Mouse (Mus musculus) CH12.LX (cell line): ENCODE results near the gene Creb3l2. TPM values are rescaled to one million over a fixed set of nuclear protein-coding genes. Genes with fewer than 3 reads are reported as not detected.

Source experiments
- DNase-seq: peaks from one replicate; pipeline ENCODE4 v3.0.0-alpha.2; 2013; ENCODE audit errors: extremely low read depth
- H3K27ac ChIP-seq: 2 replicates; pipeline ENCODE4 v1.5.1; 2012; ENCODE audit warnings: low read depth, mild to moderate bottlenecking, control low read depth, moderate library complexity; ENCODE audit not compliant: insufficient read depth
- H3K27me3 ChIP-seq: replicated peaks from 2 replicates; pipeline ENCODE3; 2012; ENCODE audit warnings: inconsistent platforms
- H3K36me3 ChIP-seq, 2 experiments: replicated peaks in 1 of 2; 2 replicates each; pipeline versions ENCODE3 to v1.6.1; 2012; ENCODE audit warnings: inconsistent platforms in 1 of 2, low read length in 1 of 2, mild to moderate bottlenecking in 1 of 2, mixed read lengths in 1 of 2, moderate library complexity in 1 of 2; ENCODE audit not compliant: control insufficient read depth in 1 of 2, insufficient read depth in 1 of 2
- H3K4me1 ChIP-seq, 2 experiments: 2 replicates each; pipeline ENCODE4 v1.6.1; 2012; ENCODE audit warnings: inconsistent platforms in 1 of 2, moderate library complexity in 1 of 2; ENCODE audit not compliant: insufficient read depth in 2 of 2, control insufficient read depth in 1 of 2
- H3K4me2 ChIP-seq: 2 replicates; pipeline ENCODE4 v1.6.1; 2012; ENCODE audit warnings: low read depth, mild to moderate bottlenecking, control low read depth; ENCODE audit not compliant: poor library complexity, insufficient read depth, severe bottlenecking
- H3K4me3 ChIP-seq, 3 experiments: fragments of 150-350 bp in 1 of 3; sonication (generic) in 1 of 3; replicated peaks in 1 of 3; 2 replicates each; pipeline versions ENCODE3 to v1.5.1; 2011 to 2012; ENCODE audit warnings: low read depth in 2 of 3, low read length in 2 of 3, mild to moderate bottlenecking in 2 of 3, moderate library complexity in 2 of 3, control low read depth in 1 of 3, improper control_type of control experiment in 1 of 3, inconsistent platforms in 1 of 3, mixed read lengths in 1 of 3; ENCODE audit not compliant: poor library complexity in 1 of 3
- H3K79me2 ChIP-seq: replicated peaks from 2 replicates; pipeline ENCODE4 v1.6.1; 2012; ENCODE audit warnings: mild to moderate bottlenecking, moderate library complexity; ENCODE audit not compliant: control insufficient read depth, poor library complexity, insufficient read depth, severe bottlenecking; ENCODE audit errors: extremely low read depth
- H3K9ac ChIP-seq: 2 replicates; pipeline ENCODE4 v1.6.1; 2012; ENCODE audit warnings: low read depth, mild to moderate bottlenecking, control low read depth, moderate library complexity; ENCODE audit not compliant: insufficient read depth
- H3K9me3 ChIP-seq: replicated peaks from 2 replicates; pipeline ENCODE3; 2012; ENCODE audit warnings: low read length, inconsistent platforms, mixed read lengths
- BHLHE40 ChIP-seq: IDR thresholded peaks from 2 replicates; pipeline ENCODE4 v1.6.1; 2011; ENCODE audit warnings: mild to moderate bottlenecking, low read depth, low read length, improper control_type of control experiment
- CTCF ChIP-seq, 2 experiments: IDR thresholded peaks in 1 of 2; conservative IDR thresholded peaks in 1 of 2; 2 replicates each; pipeline ENCODE4 v1.5.1; 2011 to 2012; ENCODE audit warnings: low read depth in 2 of 2, low read length in 2 of 2, improper control_type of control experiment in 1 of 2, inconsistent platforms in 1 of 2, mild to moderate bottlenecking in 1 of 2, moderate library complexity in 1 of 2
- E2F4 ChIP-seq: IDR thresholded peaks from 2 replicates; pipeline ENCODE4 v1.6.1; 2011; ENCODE audit warnings: low read depth, low read length, improper control_type of control experiment; ENCODE audit not compliant: insufficient replicate concordance
- ELF1 ChIP-seq: IDR thresholded peaks from 2 replicates; pipeline ENCODE4 v1.6.1; 2014; ENCODE audit warnings: low read depth, mild to moderate bottlenecking, inconsistent platforms, low read length, improper control_type of control experiment
- EP300 ChIP-seq: IDR thresholded peaks from 2 replicates; pipeline ENCODE4 v1.6.1; 2011; ENCODE audit warnings: low read length, improper control_type of control experiment
- IRF4 ChIP-seq: IDR thresholded peaks from 2 replicates; pipeline ENCODE4 v1.6.1; 2014; ENCODE audit warnings: low read depth, mild to moderate bottlenecking, inconsistent platforms, low read length, improper control_type of control experiment
- MAFK ChIP-seq: IDR thresholded peaks from 2 replicates; pipeline ENCODE4 v1.6.1; 2011; ENCODE audit warnings: low read length, improper control_type of control experiment; ENCODE audit not compliant: insufficient replicate concordance
- PAX5 ChIP-seq: IDR thresholded peaks from 2 replicates; pipeline ENCODE4 v1.6.1; 2012; ENCODE audit warnings: low read length, inconsistent platforms, mixed read lengths
- POLR2A ChIP-seq: IDR thresholded peaks from 2 replicates; pipeline ENCODE4 v1.6.1; 2011; ENCODE audit warnings: low read depth, mild to moderate bottlenecking, improper control_type of control experiment, low read length
- RAD21 ChIP-seq: IDR thresholded peaks from 2 replicates; pipeline ENCODE4 v1.6.1; 2011; ENCODE audit warnings: low read depth, mild to moderate bottlenecking, low read length, improper control_type of control experiment, moderate library complexity
- RCOR1 ChIP-seq: conservative IDR thresholded peaks from 2 replicates; pipeline ENCODE4 v1.6.1; 2012; ENCODE audit warnings: low read depth, mild to moderate bottlenecking, inconsistent platforms, low read length, improper control_type of control experiment
- SMC3 ChIP-seq: IDR thresholded peaks from 2 replicates; pipeline ENCODE4 v1.6.1; 2011; ENCODE audit warnings: low read depth, low read length, improper control_type of control experiment
- TBP ChIP-seq: conservative IDR thresholded peaks from 2 replicates; pipeline ENCODE4 v1.6.1; 2011; ENCODE audit warnings: low read depth, low read length, improper control_type of control experiment
- ZKSCAN1 ChIP-seq: IDR thresholded peaks from 2 replicates; pipeline ENCODE4 v1.6.1; 2012; ENCODE audit warnings: low read depth, inconsistent platforms, low read length, improper control_type of control experiment, borderline replicate concordance
- dilution Hi-C: fragments of 300-500 bp; cut with MboI; formaldehyde crosslinking; loops from 2 replicates; pipeline ENCODE4 v1.14.3; 2020; ENCODE audit warnings: low sequenced_read_pairs; ENCODE audit not compliant: extremely low pct_unique_long_range_greater_than_20kb, extremely low pct_ligation_motif_present
- in situ Hi-C: fragments of 300-500 bp; cut with MboI; formaldehyde crosslinking; loops from 3 replicates; pipeline ENCODE4 v1.14.3; 2019; ENCODE audit warnings: low sequenced_read_pairs, low pct_ligation_motif_present, low pct_unique_long_range_greater_than_20kb, mixed read lengths
- polyA plus RNA-seq: library from polyadenylated mRNA; unstranded; fragments of >175 nt; gene quantifications from 2 replicates; pipeline ENCODE4 v1.2.1, GENCODE M21; 2012; ENCODE audit warnings: low read depth; ENCODE audit not compliant: insufficient read length
- total RNA-seq, 2 experiments: library from RNA; depleted of rRNA; stranded (reverse); fragments of 300-350 nt in 1 of 2; fragments of >200 nt in 1 of 2; gene quantifications; 2 replicates each; pipeline ENCODE4 v1.2.3; 2012 to 2014

Gene Creb3l2
- total and polyA plus RNA-seq, 3 experiments = 1.5 to 8.5 (median 7.0) TPM

DNA sequence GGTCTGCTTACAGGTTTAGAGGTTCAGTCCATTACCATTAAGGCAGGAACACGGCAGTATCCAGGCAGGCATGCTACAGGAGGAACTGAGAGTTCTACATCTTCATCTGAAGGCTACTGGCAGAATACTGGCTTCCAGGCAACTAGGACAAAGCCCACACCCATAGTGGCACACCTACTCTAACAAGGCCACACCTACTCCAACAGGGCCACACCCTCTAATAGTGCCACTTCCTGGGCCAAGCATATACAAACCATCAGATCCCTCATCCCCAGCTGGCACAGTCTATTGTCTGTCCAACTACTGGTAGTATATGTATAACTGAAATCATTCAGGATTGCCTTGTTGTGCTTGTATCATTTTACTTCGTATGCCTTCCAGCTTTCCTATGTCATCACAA is 36.5 kb upstream of the Creb3l2 start:
- Histone ChIP-seq H3K27me3 (no peaks in the 10 kb centered on the region), H3K9me3 (peaks cover under 1% of the 10 kb centered on the region), H3K36me3 (no peaks in the 10 kb centered on the region), H3K4me2 (no peak overlapping the region)
- DNase-seq = no peak
- in situ Hi-C loops = loop anchor here (10.0 kb wide), 1 partner anchor 576 kb away; no protein-coding TSS in a partner anchor
- TF ChIP-seq RCOR1 = no peak
- TF ChIP-seq ZKSCAN1 = no peak
- TF ChIP-seq BHLHE40 = no peak
- TF ChIP-seq POLR2A = no peak
- TF ChIP-seq EP300 = no peak
- no peak for TF ChIP-seq SMC3
- TF ChIP-seq PAX5 = no peak
- no peak for TF ChIP-seq TBP
- TF ChIP-seq, all 38 proteins: peak for 0
- no peak overlapping the region for H3K9ac ChIP-seq
- H3K79me2 ChIP-seq = no peaks in the 10 kb centered on the region
- no peaks in the 10 kb centered on the region for H3K4me1 ChIP-seq
- H3K4me3 ChIP-seq = no peak overlapping the region
- dilution Hi-C loops = no loop called here
- no peak overlapping the region for H3K27ac ChIP-seq

GRCm38 (mm10) chr6:37473674-37474342 is 31.9 kb upstream of the Creb3l2 start:
- TF ChIP-seq CTCF (conservative IDR thresholded peaks at IDR 0.05 in 1 of 2, IDR thresholded peaks at IDR 0.05 in 1 of 2; ENCODE audit: low read depth in 2 of 2, low read length in 2 of 2) (peak; percentile 9 to 69; a peak in 2 of 4 replicates), E2F4 (no peak), SMC3 (peak; percentile 68), ELF1 (no peak), PAX5 (no peak), RAD21 (peak; percentile 65)
- no peak overlapping the region for H3K27ac ChIP-seq

GRCm38 (mm10) chr6:37470216-37470615 is 28.3 kb upstream of the Creb3l2 start:
- Histone ChIP-seq H3K36me3 (no peaks in the 10 kb centered on the region), H3K9ac (no peak overlapping the region), H3K79me2 (no peaks in the 10 kb centered on the region), H3K9me3 (peaks cover 8% of the 10 kb centered on the region), H3K27ac (no peak overlapping the region), H3K4me3 (no peak overlapping the region), H3K27me3 (no peaks in the 10 kb centered on the region), H3K4me1 (peaks cover 3 to 6% of the 10 kb centered on the region in 2 experiments; a peak in 3 of 4 replicates), H3K4me2 (no peak overlapping the region)
- in situ Hi-C loops (loop anchor here (10.0 kb wide), 1 partner anchor 585 kb away; no protein-coding TSS in a partner anchor), dilution Hi-C loops (no loop called here)
- no peak for TF ChIP-seq MAFK
- TF ChIP-seq CTCF (conservative IDR thresholded peaks at IDR 0.05 in 1 of 2, IDR thresholded peaks at IDR 0.05 in 1 of 2; ENCODE audit: low read depth in 2 of 2, low read length in 2 of 2) = no peak
- no peak for TF ChIP-seq IRF4
- no peak for DNase-seq

More at GRCm38 (mm10) chr6:37473674-37474342, 31.9 kb upstream of the Creb3l2 start:
- no peak overlapping the region for H3K4me2 ChIP-seq
- no peaks in the 10 kb centered on the region for H3K79me2 ChIP-seq
- H3K4me3 ChIP-seq = no peak overlapping the region
- in situ Hi-C loops = loop anchor here (10.0 kb wide), 1 partner anchor 581 kb away; no protein-coding TSS in a partner anchor
- dilution Hi-C loops = no loop called here
- H3K36me3 ChIP-seq = no peaks in the 10 kb centered on the region
- no peaks in the 10 kb centered on the region for H3K4me1 ChIP-seq
- H3K27me3 ChIP-seq = no peaks in the 10 kb centered on the region
- no peak overlapping the region for H3K9ac ChIP-seq
- DNase-seq = peak; percentile 27
- H3K9me3 ChIP-seq = peaks cover 5% of the 10 kb centered on the region
